ENCODE assay signal across 8 mouse cellular contexts in the genomic region with DNA sequence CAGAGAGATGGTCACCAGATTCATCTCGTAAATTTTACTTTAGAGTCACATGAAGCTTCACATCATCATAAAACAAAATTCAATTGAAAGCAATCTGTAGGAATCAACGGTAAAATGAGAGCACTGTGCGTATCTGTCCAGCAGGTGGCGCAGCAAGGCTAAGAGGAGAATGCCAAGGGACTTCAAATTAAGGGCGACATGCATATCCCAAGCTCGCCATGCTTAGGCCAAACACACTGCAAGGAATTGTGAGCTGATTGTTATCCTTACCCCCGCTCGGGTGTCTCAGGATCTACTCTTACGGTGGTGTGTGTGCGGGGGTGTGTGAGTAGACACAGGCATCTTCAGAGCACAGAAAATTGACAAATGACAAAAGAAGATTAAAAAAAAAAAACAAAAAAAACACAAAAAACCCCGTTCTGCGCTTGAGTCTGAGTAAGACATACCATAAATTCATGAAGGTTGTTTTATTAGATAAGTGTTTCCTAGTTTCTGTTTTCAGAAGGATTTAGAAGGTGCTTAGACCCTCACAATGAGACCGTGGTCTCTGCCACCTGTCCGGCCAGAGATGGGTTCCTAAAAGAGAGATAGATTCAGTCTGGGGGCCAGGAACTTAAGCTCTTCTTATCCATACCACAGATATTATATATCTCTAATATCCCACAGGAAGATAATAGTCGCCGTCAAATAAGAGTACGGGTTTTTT.
DNase-seq lines count a peak whose midpoint lies in the region; ATAC-seq lines count a peak whose summit lies in the region.

No protein-coding gene starts in this region.

- peak overlapping the region; percentile 49 for H3K4me2 ChIP-seq in hindbrain, embryonic 15.5 days

- no peaks in the 10 kb centered on the region for H3K27me3 ChIP-seq in hindbrain, embryonic 15.5 days

- peak; percentile 71 for ATAC-seq in hindbrain, embryonic 15.5 days (ENCODE audit: low FRiP score, low read depth)

- 15% methylated on average over 17 of the region's 17 CpGs for WGBS in hindbrain, embryonic 15.5 days

- no peaks in the 10 kb centered on the region for H3K9me3 ChIP-seq in hindbrain, embryonic 15.5 days

- peak; percentile 42 for DNase-seq in T-cell, adult 2 months (ENCODE audit: low spot score)
- peak; percentile 93 to 95 for DNase-seq in cerebellum, postnatal 10 days
- DNase-seq in frontal cortex, postnatal 25 days (ENCODE audit: low spot score in 2 of 2): peak; percentile 79 to 82
- DNase-seq in layer of hippocampus, postnatal 36 days: peak; percentile 74 to 76
- DNase-seq in lung, postnatal 36 days: peak; percentile 66
- peak; percentile 86 to 91 for DNase-seq in right cerebral cortex, adult 2 months (ENCODE audit: low spot score in 2 of 2)
- peak; percentile 12 for DNase-seq in yolk sac, embryonic 10.5 days (ENCODE audit: low spot score)

- H3K27ac ChIP-seq in hindbrain, embryonic 15.5 days (replicated peaks): no peak overlapping the region

- H3K9ac ChIP-seq in hindbrain, embryonic 15.5 days: 0 out of 2 replicates have a peak overlapping the region, but pooled peaks have one; percentile 31

- no peaks in the 10 kb centered on the region for H3K36me3 ChIP-seq in hindbrain, embryonic 15.5 days

- H3K4me1 ChIP-seq in hindbrain, embryonic 15.5 days (replicated peaks): 0 out of 2 replicates have a peak, but pooled peaks cover 5% of the 10 kb centered on the region

- peak overlapping the region; percentile 23; the same call in 1 of the 2 replicates for H3K4me3 ChIP-seq in hindbrain, embryonic 15.5 days

Comparison
In these comparisons a context has a peak if more than half of its experiments do, and no peak if none do; other contexts are left out.
1. DNase-seq: peak in every context shown above with its lines; median percentile 94 in cerebellum, postnatal 10 days; 88 in right cerebral cortex, adult 2 months; 80 in frontal cortex, postnatal 25 days; 75 in layer of hippocampus, postnatal 36 days; 66 in lung, postnatal 36 days; 42 in T-cell, adult 2 months; 12 in yolk sac, embryonic 10.5 days.